Mouse (Mus musculus): Measurements from ENCODE around the gene Xylb. TPM values are rescaled to one million over a fixed set of nuclear protein-coding genes. Genes with fewer than 3 reads are reported as not detected.
A peak's percentile ranks its signal among the peaks of the same experiment; 100 is the strongest.

The Xylb gene
- polyA plus RNA-seq, 1 experiment, result 5.3 TPM

DNA sequence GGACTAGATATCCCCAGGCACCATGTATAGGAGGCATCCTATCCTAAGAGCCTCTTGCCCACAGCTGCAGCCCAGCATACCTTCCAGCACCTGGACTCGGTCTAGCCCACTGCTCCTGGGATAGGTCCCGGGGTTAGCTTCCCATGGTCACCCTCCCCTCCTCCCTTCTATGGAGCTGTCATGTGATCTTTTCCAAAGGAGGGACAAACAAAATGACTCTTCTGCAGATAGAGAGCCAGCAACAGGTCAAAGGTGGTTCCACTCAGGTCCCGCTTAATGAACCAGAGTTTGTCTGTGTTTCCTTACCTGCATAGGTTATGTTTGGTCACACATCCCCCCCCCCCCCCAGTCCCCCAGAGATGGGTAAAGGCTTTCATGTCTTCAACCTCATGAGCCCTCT, 6.7 kb upstream of the Xylb start:
- WGBS, result 90% methylated on average over 3 of the region's 3 CpGs
- Histone ChIP-seq H3K4me1 (replicated peaks; ENCODE audit: control insufficient read depth, insufficient read depth, low read length) (no peaks in the 10 kb centered on the region), H3K27me3 (ENCODE audit: control insufficient read depth, insufficient read depth, low read length) (no peaks in the 10 kb centered on the region), H3K4me3 (ENCODE audit: control insufficient read depth, insufficient read depth, low read length) (no peak overlapping the region), H3K36me3 (ENCODE audit: control insufficient read depth, insufficient read depth, low read length) (peaks cover 25% of the 10 kb centered on the region), H3K27ac (ENCODE audit: control insufficient read depth, insufficient read depth, low read length) (no peak overlapping the region)
- TF ChIP-seq POLR2A (IDR thresholded peaks at IDR 0.05; ENCODE audit: control insufficient read depth, extremely low read depth, insufficient read depth, low read length, poor library complexity), result no peak
- TF ChIP-seq CTCF (IDR thresholded peaks at IDR 0.05; ENCODE audit: borderline replicate concordance, control insufficient read depth, extremely low read depth, insufficient read depth, low read length, poor library complexity), result no peak
- DNase-seq, result no peak

- no peaks in the 10 kb centered on the region for H3K4me1 ChIP-seq (replicated peaks; ENCODE audit: control insufficient read depth, insufficient read depth, low read length)
- 94% methylated on average over 10 of the region's 10 CpGs for WGBS
- H3K27ac ChIP-seq (ENCODE audit: control insufficient read depth, insufficient read depth, low read length), result no peak overlapping the region
These were observed 6.1 kb upstream of the Xylb start for GRCm38 (mm10) chr9:119350947-119351705.

DNA sequence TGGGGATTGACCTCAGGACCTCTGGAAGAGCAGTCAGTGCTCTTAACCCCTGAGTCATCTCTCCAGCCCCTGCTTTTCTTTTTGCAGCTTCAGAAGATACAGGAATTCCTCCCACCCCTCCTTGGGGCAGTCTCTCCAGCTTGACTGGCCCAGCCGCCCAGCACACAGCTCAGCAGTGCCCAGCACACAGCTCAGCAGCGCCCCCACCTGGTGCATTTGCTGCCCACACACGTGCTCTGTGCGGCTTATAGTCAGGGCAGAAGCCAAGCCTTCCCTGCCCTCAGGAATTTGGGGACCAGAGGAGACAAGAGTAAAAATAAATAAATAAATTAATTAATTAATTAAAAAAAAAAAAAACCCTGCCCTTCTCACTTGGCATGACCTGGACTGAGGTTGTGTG, 5.1 kb upstream of the Xylb start:
- Histone ChIP-seq H3K4me1 (replicated peaks; ENCODE audit: control insufficient read depth, insufficient read depth, low read length) (no peaks in the 10 kb centered on the region), H3K27ac (ENCODE audit: control insufficient read depth, insufficient read depth, low read length) (no peak overlapping the region), H3K4me3 (ENCODE audit: control insufficient read depth, insufficient read depth, low read length) (no peak overlapping the region), H3K36me3 (ENCODE audit: control insufficient read depth, insufficient read depth, low read length) (peaks cover 14% of the 10 kb centered on the region), H3K27me3 (ENCODE audit: control insufficient read depth, insufficient read depth, low read length) (no peaks in the 10 kb centered on the region)
- WGBS, result 47% methylated on average over 4 of the region's 4 CpGs
- peak; percentile 69 for DNase-seq
- TF ChIP-seq POLR2A (IDR thresholded peaks at IDR 0.05; ENCODE audit: control insufficient read depth, extremely low read depth, insufficient read depth, low read length, poor library complexity), result no peak
- TF ChIP-seq CTCF (IDR thresholded peaks at IDR 0.05; ENCODE audit: borderline replicate concordance, control insufficient read depth, extremely low read depth, insufficient read depth, low read length, poor library complexity), result peak; percentile 79; the same call in 1 of the 2 replicates

More at GRCm38 (mm10) chr9:119350947-119351705, 6.1 kb upstream of the Xylb start:
- peaks cover 20% of the 10 kb centered on the region for H3K36me3 ChIP-seq (ENCODE audit: control insufficient read depth, insufficient read depth, low read length)
- H3K27me3 ChIP-seq (ENCODE audit: control insufficient read depth, insufficient read depth, low read length), result no peaks in the 10 kb centered on the region
- no peak for TF ChIP-seq CTCF (IDR thresholded peaks at IDR 0.05; ENCODE audit: borderline replicate concordance, control insufficient read depth, extremely low read depth, insufficient read depth, low read length, poor library complexity)
- no peak for TF ChIP-seq POLR2A (IDR thresholded peaks at IDR 0.05; ENCODE audit: control insufficient read depth, extremely low read depth, insufficient read depth, low read length, poor library complexity)
- H3K4me3 ChIP-seq (ENCODE audit: control insufficient read depth, insufficient read depth, low read length), result no peak overlapping the region
- DNase-seq, result no peak

DNA sequence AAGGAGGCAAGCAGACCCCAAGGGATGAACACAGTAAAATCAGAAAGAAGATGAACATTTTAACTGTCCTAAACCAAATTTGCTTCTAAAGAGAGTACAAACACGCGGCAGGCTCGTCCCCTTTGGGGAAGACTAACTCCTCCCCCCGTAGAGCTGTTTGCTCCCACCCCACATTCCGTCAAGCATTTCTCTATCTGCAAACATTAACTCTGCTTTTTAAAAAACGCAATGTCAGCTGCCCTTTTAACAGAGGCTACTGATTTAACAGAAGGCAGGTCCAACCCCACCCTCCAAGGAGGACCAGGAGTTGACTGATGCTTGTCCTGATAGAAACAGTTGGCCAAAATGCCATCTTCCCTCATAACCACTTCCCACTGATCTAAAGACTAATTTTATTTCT, 3.3 kb upstream of the Xylb start:
- Histone ChIP-seq H3K27ac (ENCODE audit: control insufficient read depth, insufficient read depth, low read length) (no peak overlapping the region), H3K27me3 (ENCODE audit: control insufficient read depth, insufficient read depth, low read length) (no peaks in the 10 kb centered on the region), H3K4me1 (replicated peaks; ENCODE audit: control insufficient read depth, insufficient read depth, low read length) (peaks cover 3% of the 10 kb centered on the region), H3K36me3 (ENCODE audit: control insufficient read depth, insufficient read depth, low read length) (peaks cover 5% of the 10 kb centered on the region; the same call in 1 of the 2 replicates), H3K4me3 (ENCODE audit: control insufficient read depth, insufficient read depth, low read length) (no peak overlapping the region)
- WGBS, result 93% methylated on average over 6 of the region's 6 CpGs
- DNase-seq, result no peak
- TF ChIP-seq CTCF (IDR thresholded peaks at IDR 0.05; ENCODE audit: borderline replicate concordance, control insufficient read depth, extremely low read depth, insufficient read depth, low read length, poor library complexity), result no peak
- TF ChIP-seq POLR2A (IDR thresholded peaks at IDR 0.05; ENCODE audit: control insufficient read depth, extremely low read depth, insufficient read depth, low read length, poor library complexity), result no peak

GRCm38 (mm10) chr9:119355943-119356342, 1.2 kb upstream of the Xylb start:
- Histone ChIP-seq H3K4me3 (ENCODE audit: control insufficient read depth, insufficient read depth, low read length) (no peak overlapping the region), H3K36me3 (ENCODE audit: control insufficient read depth, insufficient read depth, low read length) (no peaks in the 10 kb centered on the region), H3K27me3 (ENCODE audit: control insufficient read depth, insufficient read depth, low read length) (no peaks in the 10 kb centered on the region), H3K27ac (ENCODE audit: control insufficient read depth, insufficient read depth, low read length) (no peak overlapping the region), H3K4me1 (replicated peaks; ENCODE audit: control insufficient read depth, insufficient read depth, low read length) (peaks cover 3% of the 10 kb centered on the region)
- DNase-seq, result no peak
- TF ChIP-seq POLR2A (IDR thresholded peaks at IDR 0.05; ENCODE audit: control insufficient read depth, extremely low read depth, insufficient read depth, low read length, poor library complexity) (no peak), CTCF (IDR thresholded peaks at IDR 0.05; ENCODE audit: borderline replicate concordance, control insufficient read depth, extremely low read depth, insufficient read depth, low read length, poor library complexity) (no peak)
- 93% methylated on average over 6 of the region's 6 CpGs for WGBS

DNA sequence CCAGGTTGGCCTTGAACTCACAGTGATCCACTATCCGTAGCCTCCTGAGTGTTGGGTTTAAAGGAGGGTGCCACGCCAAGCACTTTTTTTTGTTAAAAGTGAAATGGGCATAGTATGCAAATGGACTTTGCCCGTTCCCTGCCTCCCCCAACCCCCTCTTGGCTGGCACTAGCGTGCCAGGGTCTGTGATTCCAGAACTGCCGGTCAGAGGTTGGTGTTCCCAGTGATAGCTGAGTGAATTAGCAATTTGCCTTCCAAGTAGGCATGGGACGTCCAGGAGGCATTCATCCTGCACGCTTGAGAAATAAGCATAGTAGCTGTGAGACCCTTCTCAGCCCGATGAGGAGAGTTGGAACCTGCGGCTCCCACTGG, 863 bp downstream of the Xylb start:
- peaks cover 3% of the 10 kb centered on the region for H3K4me1 ChIP-seq (replicated peaks; ENCODE audit: control insufficient read depth, insufficient read depth, low read length)
- no peak for DNase-seq
- H3K4me3 ChIP-seq (ENCODE audit: control insufficient read depth, insufficient read depth, low read length), result no peak overlapping the region
- H3K36me3 ChIP-seq (ENCODE audit: control insufficient read depth, insufficient read depth, low read length), result no peaks in the 10 kb centered on the region
- no peak for TF ChIP-seq CTCF (IDR thresholded peaks at IDR 0.05; ENCODE audit: borderline replicate concordance, control insufficient read depth, extremely low read depth, insufficient read depth, low read length, poor library complexity)
- no peak for TF ChIP-seq POLR2A (IDR thresholded peaks at IDR 0.05; ENCODE audit: control insufficient read depth, extremely low read depth, insufficient read depth, low read length, poor library complexity)
- no peaks in the 10 kb centered on the region for H3K27me3 ChIP-seq (ENCODE audit: control insufficient read depth, insufficient read depth, low read length)
- no peak overlapping the region for H3K27ac ChIP-seq (ENCODE audit: control insufficient read depth, insufficient read depth, low read length)
- 60% methylated on average over 9 of the region's 9 CpGs for WGBS
